Mouse (Mus musculus): ENCODE results near the gene Gzmg. TPM values are rescaled to one million over a fixed set of nuclear protein-coding genes. Genes with fewer than 3 reads are reported as not detected.
"Not testable (repeated sequence)": the region's sequence is repeated elsewhere in the genome, so short reads cannot be mapped to it uniquely, and the experiment has no call there.

Gene Gzmg
- total and polyA plus RNA-seq, 3 experiments = not detected

DNA sequence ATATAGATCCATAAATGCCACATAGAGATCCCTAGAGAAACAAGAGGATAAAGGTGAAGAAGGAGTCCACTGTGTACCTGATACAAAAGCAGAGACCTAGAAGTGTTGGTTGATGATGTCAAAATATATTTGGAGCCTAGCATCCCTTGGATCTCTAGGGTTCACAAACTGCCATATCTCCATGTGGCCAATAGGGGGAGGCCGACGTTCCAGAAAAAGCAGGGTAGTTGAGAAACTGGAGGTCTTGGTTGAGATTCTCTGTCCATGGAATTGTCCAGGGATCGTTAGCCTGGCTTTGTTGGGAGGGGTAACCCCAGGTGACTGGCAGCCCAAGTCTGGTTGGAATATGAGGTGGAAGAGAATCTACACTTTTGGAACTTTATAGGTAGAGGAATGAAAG lies 31.0 kb downstream of the Gzmg start:
- H3K27me3 ChIP-seq (ENCODE audit: insufficient read depth, low read length) = no peaks in the 10 kb centered on the region; the same call in 1 of the 2 replicates
- no peaks in the 10 kb centered on the region for H3K9me3 ChIP-seq (replicated peaks)
- TF ChIP-seq GATA2 (IDR thresholded peaks at IDR 0.05; ENCODE audit: borderline replicate concordance, low read depth, low read length) = no peak
- TF ChIP-seq CTCF (IDR thresholded peaks at IDR 0.05; ENCODE audit: low read depth, low read length) = peak; percentile 42
- no peak overlapping the region for H3K4me3 ChIP-seq (ENCODE audit: low read depth, low read length)
- H3K36me3 ChIP-seq (replicated peaks) = no peaks in the 10 kb centered on the region
- ATAC-seq (ENCODE audit: extremely low read depth, insufficient number of reproducible peaks, low FRiP score, poor library complexity, severe bottlenecking) (no peak), DNase-seq (ENCODE audit: low spot score) (peak; percentile 4)
- no peaks in the 10 kb centered on the region for H3K4me1 ChIP-seq (ENCODE audit: insufficient read depth, low read depth, low read length)

GRCm38 (mm10) chr14:56123516-56123915 lies 35.9 kb downstream of the Gzmg start:
- Histone ChIP-seq H3K4me1 (ENCODE audit: insufficient read depth, low read depth, low read length) (no peaks in the 10 kb centered on the region), H3K4me3 (ENCODE audit: low read depth, low read length) (no peak overlapping the region), H3K27me3 (ENCODE audit: insufficient read depth, low read length) (peaks cover 5% of the 10 kb centered on the region), H3K9me3 (replicated peaks) (no peaks in the 10 kb centered on the region), H3K36me3 (replicated peaks) (no peaks in the 10 kb centered on the region)
- ATAC-seq (ENCODE audit: extremely low read depth, insufficient number of reproducible peaks, low FRiP score, poor library complexity, severe bottlenecking) (no peak), DNase-seq (ENCODE audit: low spot score) (no peak)
- TF ChIP-seq GATA1 (IDR thresholded peaks at IDR 0.05; ENCODE audit: borderline replicate concordance, low read length) (no peak), GATA2 (IDR thresholded peaks at IDR 0.05; ENCODE audit: borderline replicate concordance, low read depth, low read length) (no peak), POLR2AphosphoS5 (IDR thresholded peaks at IDR 0.05; ENCODE audit: insufficient replicate concordance, low read depth, low read length) (no peak), TAL1 (conservative IDR thresholded peaks at IDR 0.05; ENCODE audit: low read depth, low read length) (no peak), CTCF (IDR thresholded peaks at IDR 0.05; ENCODE audit: low read depth, low read length) (no peak)

GRCm38 (mm10) chr14:56120525-56120924 lies 38.9 kb downstream of the Gzmg start, which contains the start of gene Gzme:
Gene Gzme (minus strand): TSS chr14:56120625.
- ATAC-seq (ENCODE audit: extremely low read depth, insufficient number of reproducible peaks, low FRiP score, poor library complexity, severe bottlenecking) (no peak), DNase-seq (ENCODE audit: low spot score) (no peak)
- Histone ChIP-seq H3K4me3 (ENCODE audit: low read depth, low read length) (no peak within 1 kb of the TSS), H3K36me3 (replicated peaks) (no peaks in the 10 kb centered on the region), H3K9me3 (replicated peaks) (no peaks in the 10 kb centered on the region), H3K27me3 (ENCODE audit: insufficient read depth, low read length) (peaks cover 25% of the 10 kb centered on the region), H3K4me1 (ENCODE audit: insufficient read depth, low read depth, low read length) (no peaks in the 10 kb centered on the region)
- TF ChIP-seq GATA1 (IDR thresholded peaks at IDR 0.05; ENCODE audit: borderline replicate concordance, low read length) = no peak
- no peak for TF ChIP-seq GATA2 (IDR thresholded peaks at IDR 0.05; ENCODE audit: borderline replicate concordance, low read depth, low read length)
- no peak for TF ChIP-seq TAL1 (conservative IDR thresholded peaks at IDR 0.05; ENCODE audit: low read depth, low read length)
- TF ChIP-seq CTCF (IDR thresholded peaks at IDR 0.05; ENCODE audit: low read depth, low read length) = no peak
- TF ChIP-seq POLR2AphosphoS5 (IDR thresholded peaks at IDR 0.05; ENCODE audit: insufficient replicate concordance, low read depth, low read length) = no peak

- not testable (repeated sequence) for ATAC-seq (ENCODE audit: extremely low read depth, insufficient number of reproducible peaks, low FRiP score, poor library complexity, severe bottlenecking); DNase-seq (ENCODE audit: low spot score); H3K36me3 ChIP-seq (replicated peaks); H3K4me3 ChIP-seq (ENCODE audit: low read depth, low read length); H3K9me3 ChIP-seq (replicated peaks); H3K4me1 ChIP-seq (ENCODE audit: insufficient read depth, low read depth, low read length)
- H3K27me3 ChIP-seq (ENCODE audit: insufficient read depth, low read length) = peaks cover 25% of the 10 kb centered on the region
These were observed 43.7 kb downstream of the Gzmg start for GRCm38 (mm10) chr14:56115531-56116310.

Other genes with a start within 250 kb of the Gzmg start
- not detected in 2 replicates for gene Cma1, start 214.9 kb downstream of the Gzmg start, total RNA-seq (2014; fragmentation: Nextera tagmentation)
- 194 and 209 TPM in 2 replicates for gene Cma1, start 214.9 kb downstream of the Gzmg start, total RNA-seq (2017)
- not detected in 2 replicates for gene Cma1, start 214.9 kb downstream of the Gzmg start, polyA plus RNA-seq (2012)
- gene Cma2, start 208.6 kb downstream of the Gzmg start, total RNA-seq (2014; fragmentation: Nextera tagmentation) = not detected in 2 replicates
- 0.87 and 1.2 TPM in 2 replicates for gene Cma2, start 208.6 kb downstream of the Gzmg start, total RNA-seq (2017)
- gene Cma2, start 208.6 kb downstream of the Gzmg start, polyA plus RNA-seq (2012) = not detected in 2 replicates
- gene Mcpt1, start 141.6 kb downstream of the Gzmg start, total RNA-seq (2014; fragmentation: Nextera tagmentation) = 13.1 and 16.6 TPM in 2 replicates
- 1.6 and 3.3 TPM in 2 replicates for gene Mcpt1, start 141.6 kb downstream of the Gzmg start, total RNA-seq (2017)
- gene Mcpt1, start 141.6 kb downstream of the Gzmg start, polyA plus RNA-seq (2012) = 0.07 and 0.27 TPM in 2 replicates
- gene Mcpt9, start 129.1 kb downstream of the Gzmg start, total RNA-seq (2014; fragmentation: Nextera tagmentation) = 1.1 TPM in 1 of 2 replicates, not detected in the other
- 0.05 TPM in 1 of 2 replicates, not detected in the other for gene Mcpt9, start 129.1 kb downstream of the Gzmg start, total RNA-seq (2017)
- not detected in 2 replicates for gene Mcpt9, start 129.1 kb downstream of the Gzmg start, polyA plus RNA-seq (2012)
- not detected in 2 replicates for gene Mcpt2, start 117.5 kb downstream of the Gzmg start, total RNA-seq (2014; fragmentation: Nextera tagmentation)
- 1.1 and 2.4 TPM in 2 replicates for gene Mcpt2, start 117.5 kb downstream of the Gzmg start, total RNA-seq (2017)
- 0.06 TPM in 1 of 2 replicates, not detected in the other for gene Mcpt2, start 117.5 kb downstream of the Gzmg start, polyA plus RNA-seq (2012)
- not detected in 2 replicates for gene Mcpt4, start 97.3 kb downstream of the Gzmg start, total RNA-seq (2014; fragmentation: Nextera tagmentation)
- gene Mcpt4, start 97.3 kb downstream of the Gzmg start, total RNA-seq (2017) = 0.46 and 0.66 TPM in 2 replicates
- not detected in 2 replicates for gene Mcpt4, start 97.3 kb downstream of the Gzmg start, polyA plus RNA-seq (2012)
- gene Mcpt8, start 74.3 kb downstream of the Gzmg start, total RNA-seq (2014; fragmentation: Nextera tagmentation) = not detected in 2 replicates
- gene Mcpt8, start 74.3 kb downstream of the Gzmg start, total RNA-seq (2017) = not detected in 2 replicates
- gene Mcpt8, start 74.3 kb downstream of the Gzmg start, polyA plus RNA-seq (2012) = not detected in 2 replicates
- gene Ctsg, start 57.0 kb downstream of the Gzmg start, total RNA-seq (2014; fragmentation: Nextera tagmentation) = not detected in 2 replicates
- gene Ctsg, start 57.0 kb downstream of the Gzmg start, total RNA-seq (2017) = 0.11 and 0.35 TPM in 2 replicates
- 0.07 and 0.16 TPM in 2 replicates for gene Ctsg, start 57.0 kb downstream of the Gzmg start, polyA plus RNA-seq (2012)
- not detected in 2 replicates for gene Gzme, start 39.0 kb downstream of the Gzmg start, total RNA-seq (2014; fragmentation: Nextera tagmentation)
- not detected in 2 replicates for gene Gzme, start 39.0 kb downstream of the Gzmg start, total RNA-seq (2017)
- not detected in 2 replicates for gene Gzme, start 39.0 kb downstream of the Gzmg start, polyA plus RNA-seq (2012)
- gene Gzmd, start 27.0 kb downstream of the Gzmg start, total RNA-seq (2014; fragmentation: Nextera tagmentation) = not detected in 2 replicates
- gene Gzmd, start 27.0 kb downstream of the Gzmg start, total RNA-seq (2017) = not detected in 2 replicates
- not detected in 2 replicates for gene Gzmd, start 27.0 kb downstream of the Gzmg start, polyA plus RNA-seq (2012)
- not detected in 2 replicates for gene Gzmn, start 15.0 kb upstream of the Gzmg start, total RNA-seq (2014; fragmentation: Nextera tagmentation)
- 0.12 TPM in 1 of 2 replicates, not detected in the other for gene Gzmn, start 15.0 kb upstream of the Gzmg start, total RNA-seq (2017)
- gene Gzmn, start 15.0 kb upstream of the Gzmg start, polyA plus RNA-seq (2012) = not detected in 2 replicates
- not detected in 2 replicates for gene Gzmf, start 51.8 kb upstream of the Gzmg start, total RNA-seq (2014; fragmentation: Nextera tagmentation)
- gene Gzmf, start 51.8 kb upstream of the Gzmg start, total RNA-seq (2017) = 0.11 and 0.12 TPM in 2 replicates
- not detected in 2 replicates for gene Gzmf, start 51.8 kb upstream of the Gzmg start, polyA plus RNA-seq (2012)
- not detected in 2 replicates for gene Gzmc, start 75.1 kb upstream of the Gzmg start, total RNA-seq (2014; fragmentation: Nextera tagmentation)
- gene Gzmc, start 75.1 kb upstream of the Gzmg start, total RNA-seq (2017) = not detected in 2 replicates
- not detected in 2 replicates for gene Gzmc, start 75.1 kb upstream of the Gzmg start, polyA plus RNA-seq (2012)
- 42.7 and 44.6 TPM in 2 replicates for gene Gzmb, start 102.7 kb upstream of the Gzmg start, total RNA-seq (2014; fragmentation: Nextera tagmentation)
- 28.5 and 30.8 TPM in 2 replicates for gene Gzmb, start 102.7 kb upstream of the Gzmg start, total RNA-seq (2017)
- 0.39 and 1.1 TPM in 2 replicates for gene Gzmb, start 102.7 kb upstream of the Gzmg start, polyA plus RNA-seq (2012)
- not detected in 2 replicates for gene Atp12a, start 205.5 kb upstream of the Gzmg start, total RNA-seq (2014; fragmentation: Nextera tagmentation)
- 0.11 TPM in 1 of 2 replicates, not detected in the other for gene Atp12a, start 205.5 kb upstream of the Gzmg start, total RNA-seq (2017)
- gene Atp12a, start 205.5 kb upstream of the Gzmg start, polyA plus RNA-seq (2012) = not detected in 2 replicates
- not detected in 2 replicates for gene Rnf17, start 243.0 kb upstream of the Gzmg start, total RNA-seq (2014; fragmentation: Nextera tagmentation)
- gene Rnf17, start 243.0 kb upstream of the Gzmg start, total RNA-seq (2017) = 0.06 and 0.16 TPM in 2 replicates
- gene Rnf17, start 243.0 kb upstream of the Gzmg start, polyA plus RNA-seq (2012) = not detected in 2 replicates